Mouse (Mus musculus): ENCODE data around the gene Arpp19.

- TF ChIP-seq POLR2A (IDR thresholded peaks at IDR 0.05; ENCODE audit: insufficient read length, low read depth) (no peak), POLR2AphosphoS2 (IDR thresholded peaks at IDR 0.05; ENCODE audit: insufficient read length, low read depth) (no peak), MYOD1 (IDR thresholded peaks at IDR 0.05; ENCODE audit: control insufficient read depth in 1 of 3, insufficient read length in 2 of 3, low read depth in 2 of 3) (no peak)
These were observed 11.7 kb upstream of the Arpp19 start for GRCm38 (mm10) chr9:75025689-75026088.
